Mouse (Mus musculus) cerebellum, adult 2 months (tissue): Measurements from ENCODE around the gene Tek.

Experiments used
- CTCF ChIP-seq: fragments of 200-500 bp; IDR thresholded peaks from 2 replicates; pipeline ENCODE4 v1.5.1; 2011; ENCODE audit warnings: low read depth, mild to moderate bottlenecking, control low read depth, low read length, moderate library complexity, borderline replicate concordance; ENCODE audit not compliant: insufficient read depth
- POLR2A ChIP-seq: fragments of 200-500 bp; IDR thresholded peaks from 2 replicates; pipeline ENCODE4 v1.6.1; 2011; ENCODE audit warnings: low read length, control low read depth, borderline replicate concordance; ENCODE audit not compliant: insufficient read depth

GRCm38 (mm10) chr4:94691078-94691477, 48.0 kb upstream of the Tek start:
- TF ChIP-seq POLR2A (no peak), CTCF (no peak)
